Mouse (Mus musculus): ENCODE data around the gene Igf1r.
"Not testable (repeated sequence)": the region's sequence is repeated elsewhere in the genome, so short reads cannot be mapped to it uniquely, and the experiment has no call there.

Gene Igf1r

DNA sequence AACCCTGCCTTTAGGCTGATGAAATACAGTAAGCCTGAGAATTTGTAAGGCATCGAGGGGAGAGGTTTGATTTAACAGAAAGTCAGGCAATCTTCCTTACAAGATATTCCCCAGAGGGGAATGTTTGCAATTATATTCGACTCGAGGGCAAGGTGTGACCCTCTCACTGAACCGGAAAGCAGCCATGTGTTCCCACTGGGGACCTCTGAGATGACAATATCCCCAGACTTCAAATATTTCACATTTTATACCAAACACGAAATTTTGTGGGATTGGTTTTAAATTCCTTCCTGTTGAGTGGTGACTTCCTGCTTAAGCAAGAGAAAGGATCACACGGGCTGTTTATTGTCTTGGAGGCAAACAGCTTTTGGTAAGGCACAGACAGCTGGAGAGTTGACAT lies 314.1 kb downstream of the Igf1r start:
- DNase-seq (ENCODE audit: low spot score in 2 of 2): no peak

DNA sequence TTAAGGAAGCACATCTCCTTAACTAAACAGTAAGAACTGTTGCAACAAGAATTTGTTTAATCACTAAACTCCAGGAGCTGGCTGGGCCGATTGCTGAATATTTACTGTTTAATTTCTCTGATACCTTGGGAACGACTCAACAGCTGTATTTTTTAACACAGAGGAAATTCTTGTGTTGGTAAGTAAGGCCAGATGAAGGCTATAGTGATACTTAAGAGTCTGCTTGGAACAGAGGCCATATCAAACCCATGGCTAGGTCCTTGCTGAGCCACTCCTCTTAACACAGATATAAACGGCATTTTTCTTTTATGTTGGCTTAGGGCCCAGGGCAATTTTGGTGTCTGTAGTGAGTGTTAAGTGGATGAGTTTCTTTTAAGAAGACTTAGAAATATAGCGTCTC lies 317.9 kb downstream of the Igf1r start:
- DNase-seq (ENCODE audit: low spot score in 2 of 2): no peak

DNA sequence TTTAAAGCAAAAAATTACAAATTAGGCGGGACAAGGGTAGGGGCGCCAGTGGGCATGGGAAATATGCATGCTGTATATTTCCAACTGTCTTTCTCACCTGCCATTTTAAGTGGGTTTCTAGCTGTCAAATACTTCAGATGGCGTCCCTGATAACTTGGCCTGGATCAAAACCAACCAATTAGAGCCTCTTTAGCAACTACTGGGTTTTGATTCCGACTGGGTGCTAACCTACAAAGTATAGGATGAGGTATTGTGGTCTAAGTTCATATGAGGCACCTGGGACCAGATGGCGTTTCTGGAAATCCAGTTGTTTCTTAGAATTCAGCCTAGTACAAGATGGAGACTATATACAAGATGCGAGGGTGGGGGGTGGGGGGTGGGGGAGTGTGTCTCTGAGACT lies 319.2 kb downstream of the Igf1r start:
- DNase-seq (ENCODE audit: low spot score in 2 of 2): no peak

DNA sequence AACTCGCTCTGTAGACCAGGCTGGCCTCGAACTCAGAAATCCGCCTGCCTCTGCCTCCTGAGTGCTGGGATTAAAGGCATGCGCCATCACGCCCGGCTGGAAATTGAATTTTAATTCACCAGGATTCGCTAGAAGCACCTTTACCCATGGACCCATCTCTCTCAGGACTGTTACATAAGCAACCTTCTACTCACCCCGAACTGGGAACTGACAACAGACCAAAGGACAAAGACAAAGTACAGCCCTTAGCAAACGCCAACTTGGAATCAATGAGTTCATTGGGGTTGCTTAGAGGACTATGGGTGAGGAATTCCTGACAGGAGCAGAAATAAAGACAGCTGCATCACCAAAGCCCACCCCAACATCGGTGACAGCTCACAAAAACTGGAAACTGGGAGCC lies 320.0 kb downstream of the Igf1r start:
- DNase-seq (ENCODE audit: low spot score in 2 of 2): no peak

DNA sequence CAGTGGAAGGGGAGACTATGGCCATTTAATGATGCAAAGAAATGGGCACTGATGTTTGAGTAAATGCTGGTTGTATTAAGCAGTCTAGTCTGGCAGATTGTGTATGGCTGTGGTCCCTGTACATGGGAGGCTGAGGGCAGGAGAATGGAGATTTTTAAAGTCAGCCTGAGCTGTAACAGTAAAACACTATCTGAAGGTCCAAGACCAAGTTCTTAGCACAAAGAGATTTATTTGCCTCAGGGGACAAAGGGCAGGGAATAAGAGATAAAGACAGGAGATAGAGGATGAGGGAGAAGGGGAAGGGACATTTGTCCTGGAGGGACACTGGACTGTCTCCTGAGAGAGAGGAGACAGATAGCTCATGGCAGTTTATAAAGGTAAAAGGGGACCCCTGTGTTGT lies 320.9 kb downstream of the Igf1r start, which contains the start of gene Fam169b:
Fam169b (plus strand) TSS at position 325 of the 400 bp plus-strand sequence.
- no peak for DNase-seq (ENCODE audit: low spot score in 2 of 2)

DNA sequence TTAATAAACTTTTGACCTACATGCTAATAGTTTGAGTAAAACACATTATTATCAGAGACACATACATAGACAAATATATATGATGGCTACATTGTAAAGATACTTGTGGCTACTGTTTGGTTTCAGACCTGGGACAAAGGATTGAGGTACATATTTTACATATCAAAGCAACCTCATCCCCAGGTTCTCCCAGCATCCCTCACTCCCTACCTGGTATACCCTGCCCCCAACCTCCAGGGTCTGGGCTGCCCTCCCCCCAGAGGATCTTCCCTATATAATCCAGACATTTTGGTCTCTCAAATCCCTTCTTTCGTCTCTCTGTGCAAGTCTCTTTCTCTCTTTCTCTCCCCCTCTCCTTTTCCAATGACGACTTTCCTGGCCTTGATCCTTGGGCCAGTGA lies 321.6 kb downstream of the Igf1r start:
- DNase-seq (ENCODE audit: low spot score in 2 of 2): no peak

DNA sequence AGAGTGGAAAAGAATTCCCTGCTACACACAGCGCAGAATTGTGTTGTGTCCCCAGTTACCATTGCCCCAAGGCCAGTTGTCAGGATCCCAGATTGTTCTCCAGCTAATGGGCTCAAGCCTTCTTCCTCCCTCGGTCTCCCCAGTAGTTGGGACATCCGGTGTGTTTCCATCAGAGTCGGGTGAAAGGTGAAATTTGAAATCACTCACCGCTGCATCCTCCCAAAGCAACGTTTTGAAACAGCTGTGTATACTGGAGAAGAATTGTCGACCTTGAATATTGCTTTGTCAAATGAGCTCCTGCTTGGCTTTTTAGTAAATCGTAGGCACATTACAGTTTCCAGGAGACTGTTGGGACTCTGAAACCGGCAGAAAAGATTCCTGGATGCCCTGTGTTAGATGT lies 322.3 kb downstream of the Igf1r start:
- DNase-seq (ENCODE audit: low spot score in 2 of 2): no peak

DNA sequence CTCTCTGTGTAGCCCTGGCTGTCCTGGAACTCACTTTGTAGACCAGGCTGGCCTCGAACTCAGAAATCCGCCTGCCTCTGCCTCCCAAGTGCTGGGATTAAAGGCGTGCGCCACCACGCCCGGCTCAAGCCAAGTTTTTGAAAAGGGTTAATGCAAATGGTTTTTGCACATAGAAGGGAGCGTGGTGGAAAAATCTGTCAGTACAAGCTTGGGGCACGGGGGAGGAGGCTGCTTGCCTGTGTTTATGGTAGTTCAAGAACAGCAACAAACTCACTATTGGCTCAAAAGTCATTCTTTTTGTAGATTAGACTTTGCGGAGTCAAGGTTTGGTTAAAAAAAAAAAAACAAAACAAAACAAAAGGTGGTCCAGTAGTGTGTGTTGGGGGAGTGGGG lies 322.8 kb downstream of the Igf1r start:
- not testable (repeated sequence) for DNase-seq (ENCODE audit: low spot score in 2 of 2)

DNA sequence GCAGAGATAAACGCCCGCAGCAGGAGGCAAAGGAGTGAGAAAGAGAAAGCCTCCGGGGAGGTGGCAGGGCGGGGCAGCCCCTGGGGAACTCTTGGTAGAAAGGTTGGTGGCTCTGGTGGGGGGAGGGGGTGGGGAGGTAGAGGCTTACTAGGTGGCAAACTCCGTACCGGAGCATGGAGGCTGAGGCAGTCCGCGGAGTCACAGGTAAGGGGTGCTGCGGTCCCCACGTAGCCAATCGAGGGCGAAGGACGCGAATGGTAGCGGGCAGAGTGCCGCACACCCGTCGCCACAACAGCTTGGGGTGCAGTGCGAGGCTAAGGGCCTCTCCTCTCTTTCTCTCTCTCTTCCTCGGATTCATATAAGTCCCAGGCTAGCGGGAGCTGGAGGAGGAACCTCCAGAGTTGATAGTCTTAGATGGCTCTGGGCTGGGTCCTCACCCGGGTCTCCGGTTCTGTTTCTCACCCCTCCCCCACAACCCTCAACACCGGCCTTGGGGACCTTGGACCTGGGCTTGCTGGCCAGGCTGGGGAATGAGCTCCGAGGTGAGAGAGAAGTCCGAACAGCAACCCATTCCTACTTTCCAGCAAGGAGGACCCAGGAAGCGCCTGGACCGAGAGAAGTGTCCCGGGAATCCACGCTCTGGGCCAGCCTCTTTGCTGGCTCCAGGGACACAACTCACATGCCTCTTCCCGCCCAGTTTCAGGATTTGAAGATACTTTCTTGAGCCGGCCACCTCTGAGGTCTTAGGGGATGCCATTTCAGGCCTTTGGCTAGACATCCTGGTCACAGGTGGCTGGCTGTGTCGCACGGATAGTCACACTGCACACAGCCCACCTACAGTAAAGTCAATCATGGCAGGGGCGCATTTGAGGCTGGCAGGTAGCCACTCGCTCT lies 323.5 kb downstream of the Igf1r start:
- DNase-seq (ENCODE audit: low spot score in 2 of 2): no peak

DNA sequence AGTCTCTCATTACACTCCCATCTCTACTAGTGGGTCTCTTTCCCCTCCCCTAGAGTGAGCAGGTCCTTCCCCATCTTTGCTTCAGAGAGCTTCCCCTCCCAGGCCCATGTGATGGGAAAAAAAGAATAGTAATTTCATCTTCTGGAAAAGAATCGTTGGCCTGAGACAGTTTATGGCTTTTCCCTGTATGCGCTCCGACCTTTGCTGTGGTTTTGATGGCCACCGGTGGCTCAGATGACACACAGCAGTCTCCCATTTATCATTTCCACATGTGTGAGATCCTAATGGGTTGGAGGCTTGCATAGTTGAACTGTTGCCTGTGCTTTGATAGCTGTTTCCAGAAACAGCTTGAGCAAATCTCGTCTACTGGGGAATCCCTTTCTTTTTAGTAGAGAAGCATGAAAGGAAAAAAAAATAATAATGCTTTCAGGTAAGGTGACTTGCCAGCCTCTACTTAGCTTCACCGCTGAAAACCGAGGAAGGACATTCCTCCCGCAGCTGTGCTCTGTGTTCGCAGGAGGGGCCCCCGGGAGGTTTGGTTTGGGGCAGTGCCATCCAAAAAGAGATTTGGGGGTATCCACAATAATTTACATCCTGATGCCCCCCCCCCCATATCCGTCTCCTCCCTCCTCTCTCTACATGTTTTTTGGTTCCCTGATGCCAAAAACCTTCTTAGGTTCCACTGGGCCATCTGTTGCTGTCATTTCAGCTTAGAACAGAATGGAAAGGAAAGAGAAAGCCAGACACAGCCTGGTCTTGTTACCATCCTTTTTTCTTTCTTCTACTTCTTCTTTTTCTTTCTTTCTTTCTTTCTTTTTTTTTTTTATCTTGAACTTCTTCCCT lies 324.6 kb downstream of the Igf1r start:
- no peak for DNase-seq (ENCODE audit: low spot score in 2 of 2)

DNA sequence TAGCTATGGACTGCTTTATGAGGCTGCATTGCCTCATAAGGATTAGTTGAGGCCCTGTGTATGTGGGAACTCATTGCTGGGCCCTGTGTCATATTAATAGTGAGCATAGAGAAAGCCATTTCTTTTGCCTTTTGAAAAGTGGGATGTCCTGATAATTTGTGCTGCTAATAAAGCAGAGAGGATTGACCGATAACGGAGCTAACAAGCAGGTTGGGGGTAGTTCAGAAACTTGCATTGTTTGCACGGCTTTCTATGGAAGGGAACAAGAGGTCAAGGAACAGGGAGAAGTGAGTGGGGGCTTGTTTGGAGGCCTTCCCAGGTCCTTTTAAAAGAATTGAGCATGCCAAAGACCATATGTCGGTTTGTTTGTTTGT lies 325.3 kb downstream of the Igf1r start:
- no peak for DNase-seq (ENCODE audit: low spot score in 2 of 2)

DNA sequence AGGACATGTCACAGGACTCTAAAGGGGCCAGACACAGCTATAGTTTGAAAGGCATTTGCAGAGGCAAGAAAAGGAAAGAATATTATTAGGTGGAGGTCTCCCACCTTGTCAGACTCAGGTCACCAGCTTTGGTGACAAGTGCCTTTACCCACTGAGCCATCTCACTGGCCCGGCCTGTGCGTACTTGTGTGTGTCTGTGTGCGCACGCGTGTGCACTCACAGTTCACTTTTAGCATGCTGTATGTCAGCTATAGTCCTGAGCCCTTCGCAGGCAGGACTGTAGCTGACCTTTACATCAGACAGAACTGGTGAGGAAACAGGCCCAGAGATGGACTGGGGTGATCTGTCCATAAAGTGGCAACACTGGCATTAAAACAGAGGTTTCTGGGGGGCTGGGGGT lies 325.8 kb downstream of the Igf1r start:
- no peak for DNase-seq (ENCODE audit: low spot score in 2 of 2)

DNA sequence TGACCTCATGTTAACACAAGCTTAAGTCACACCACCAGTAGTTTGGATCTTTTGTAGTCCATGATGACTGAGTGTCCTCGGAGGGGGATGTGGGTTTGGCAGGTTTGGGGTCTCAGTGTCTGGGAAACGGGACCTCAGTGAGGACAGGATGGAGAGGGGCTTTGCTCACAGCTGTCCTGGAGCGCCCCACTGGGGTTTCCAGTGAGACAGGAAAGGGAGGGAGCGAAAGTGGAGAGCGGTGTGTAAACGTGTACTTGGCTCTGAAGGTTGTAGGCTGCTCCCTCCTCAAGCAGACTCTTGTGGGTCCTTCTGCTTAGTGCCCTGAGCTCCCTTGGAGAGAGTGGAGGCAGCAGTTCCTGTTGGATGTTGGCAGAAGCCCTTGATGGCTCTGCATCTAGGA lies 326.3 kb downstream of the Igf1r start:
- DNase-seq (ENCODE audit: low spot score in 2 of 2): no peak

DNA sequence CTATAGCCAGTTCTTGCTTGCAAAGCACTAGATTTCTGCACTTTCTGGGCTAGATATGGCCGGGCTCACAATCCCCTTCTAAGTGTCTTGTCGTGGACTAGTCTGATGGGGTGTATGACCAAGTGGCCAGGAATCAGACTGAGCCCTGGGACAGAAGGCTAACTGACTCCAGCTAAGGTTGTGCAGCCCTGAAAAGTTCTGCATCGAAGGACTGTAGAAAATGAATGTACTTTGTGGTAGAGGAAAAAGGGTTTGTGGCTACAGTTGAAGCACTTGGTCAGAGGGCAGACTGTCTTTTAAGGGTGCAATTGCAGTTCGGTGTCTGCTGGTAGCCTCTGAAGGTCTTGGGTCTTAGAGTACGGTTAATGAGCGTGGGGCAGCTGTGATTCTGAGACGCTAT lies 326.9 kb downstream of the Igf1r start:
- no peak for DNase-seq (ENCODE audit: low spot score in 2 of 2)

DNA sequence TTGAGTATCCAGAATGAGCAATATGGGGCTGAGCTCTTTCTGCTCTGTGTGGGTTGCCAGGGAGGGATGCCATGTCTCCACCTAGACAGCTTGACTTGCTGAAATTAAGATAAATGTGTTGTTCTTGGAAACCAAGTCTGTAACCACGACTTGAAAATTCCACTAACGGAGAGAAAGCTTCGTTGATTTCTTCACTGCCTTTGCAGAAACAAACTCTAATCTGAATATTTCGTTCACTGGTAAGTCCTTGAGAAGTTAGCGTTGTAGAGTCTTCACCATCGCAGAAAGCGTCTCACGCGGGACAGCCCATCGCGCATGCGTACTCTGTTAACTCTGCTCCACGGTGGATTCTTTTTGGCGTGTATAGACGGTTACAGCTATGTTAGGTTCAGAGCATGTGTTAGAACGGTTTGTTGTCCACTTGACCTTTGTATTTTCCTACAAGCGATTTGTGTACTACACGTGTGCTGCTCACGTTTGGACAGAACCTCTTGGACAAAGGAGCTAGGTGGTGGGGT lies 327.8 kb downstream of the Igf1r start:
- DNase-seq (ENCODE audit: low spot score in 2 of 2): no peak

DNA sequence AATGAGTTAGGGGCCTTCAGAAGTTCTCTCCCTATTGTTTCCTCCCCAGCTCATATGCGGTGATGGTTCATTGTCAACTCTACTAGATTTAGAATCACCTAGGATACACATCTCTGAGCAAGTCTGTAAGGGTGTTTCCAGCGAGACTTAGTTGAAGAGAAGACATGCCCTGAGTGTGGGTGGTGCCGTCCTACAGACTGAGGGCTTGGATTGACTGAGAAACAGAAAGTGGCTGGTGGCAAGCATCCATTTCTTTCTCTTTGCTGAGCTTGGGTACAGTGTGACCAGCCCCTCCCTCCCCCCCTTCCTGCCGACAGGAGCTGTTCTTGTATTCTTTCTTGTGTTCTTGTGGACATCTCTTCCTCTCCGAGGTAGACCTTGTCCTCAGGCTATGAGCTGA lies 328.7 kb downstream of the Igf1r start:
- DNase-seq (ENCODE audit: low spot score in 2 of 2): no peak

DNA sequence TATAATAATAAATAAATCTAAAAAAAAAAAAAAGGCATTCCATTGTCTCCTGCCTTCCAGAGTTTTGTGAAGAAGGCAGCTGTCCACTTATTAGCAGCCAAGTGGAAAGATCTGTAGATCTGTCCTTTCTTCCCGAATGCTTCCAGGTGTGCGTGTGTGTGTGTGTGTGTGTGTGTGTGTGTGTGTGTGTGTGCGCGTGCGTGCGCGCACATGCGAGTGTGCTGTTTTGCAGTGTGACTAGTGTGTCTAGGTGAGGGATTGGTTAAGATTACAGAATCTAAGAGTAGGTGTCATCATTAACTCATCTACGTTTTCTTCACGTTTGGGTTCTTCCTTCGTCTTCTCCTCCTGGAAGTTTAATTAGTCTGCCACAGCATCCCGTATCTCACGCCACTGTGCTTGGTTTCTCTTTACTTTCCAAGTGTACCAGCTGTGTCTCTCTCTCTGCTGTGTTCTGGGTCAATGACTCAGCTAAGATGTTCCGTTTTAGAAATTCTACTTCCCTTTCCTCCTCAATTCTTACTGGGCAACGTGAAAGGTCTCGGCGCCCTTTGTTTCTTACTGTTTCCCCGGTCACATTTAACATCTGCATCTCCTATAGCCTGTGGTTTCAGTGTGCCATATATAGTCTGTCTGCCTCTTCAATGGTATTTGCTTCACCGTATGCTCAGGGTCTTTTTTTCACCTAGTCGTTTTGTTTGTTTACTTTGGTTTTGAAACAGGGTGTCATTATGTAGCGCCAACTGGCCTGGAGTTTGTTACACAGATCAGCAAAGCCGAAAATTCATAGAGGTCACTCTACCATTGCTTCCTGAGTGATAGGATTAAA lies 329.9 kb downstream of the Igf1r start:
- no peak for DNase-seq (ENCODE audit: low spot score in 2 of 2)

DNA sequence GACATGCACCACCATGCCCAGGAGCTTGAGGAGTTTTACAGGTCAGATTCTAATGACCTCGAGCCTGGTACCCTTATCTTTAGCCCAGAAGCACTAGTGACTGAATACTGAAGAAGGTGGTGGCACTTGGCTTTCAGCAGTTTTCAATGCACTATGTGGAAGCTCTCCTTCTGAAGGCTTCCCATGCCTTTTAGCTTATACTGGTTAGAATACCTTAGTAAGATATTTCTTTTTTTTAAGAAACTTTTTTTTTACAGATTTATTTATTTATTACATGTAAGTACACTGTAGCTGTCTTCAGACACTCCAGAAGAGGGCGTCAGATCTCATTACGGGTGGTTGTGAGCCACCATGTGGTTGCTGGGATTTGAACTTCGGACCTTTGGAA lies 330.5 kb downstream of the Igf1r start:
- DNase-seq (ENCODE audit: low spot score in 2 of 2): not testable (repeated sequence)
